Mouse (Mus musculus): ENCODE data around the gene Gm20388.

The Gm20388 gene

GRCm38 (mm10) chr8:120433143-120433542 lies 522.5 kb downstream of the Gm20388 start:
- DNase-seq (ENCODE audit: low spot score in 2 of 2) = no peak

- no peak for DNase-seq (ENCODE audit: low spot score in 2 of 2)
Measured at GRCm38 (mm10) chr8:120433734-120434133, 523.1 kb downstream of the Gm20388 start.

- DNase-seq (ENCODE audit: low spot score in 2 of 2) = no peak
Measured at GRCm38 (mm10) chr8:120435781-120436180, 525.1 kb downstream of the Gm20388 start.

GRCm38 (mm10) chr8:120436491-120437030 lies 525.9 kb downstream of the Gm20388 start:
- no peak for DNase-seq (ENCODE audit: low spot score in 2 of 2)

- DNase-seq (ENCODE audit: low spot score in 2 of 2) = no peak
Measured at GRCm38 (mm10) chr8:120437207-120437606, 526.6 kb downstream of the Gm20388 start.

- DNase-seq (ENCODE audit: low spot score in 2 of 2) = no peak
Measured at GRCm38 (mm10) chr8:120437666-120438395, 527.2 kb downstream of the Gm20388 start.

- no peak for DNase-seq (ENCODE audit: low spot score in 2 of 2)
Measured at GRCm38 (mm10) chr8:120439309-120439708, 528.7 kb downstream of the Gm20388 start.

- DNase-seq (ENCODE audit: low spot score in 2 of 2) = no peak
Measured at GRCm38 (mm10) chr8:120440739-120441138, 530.1 kb downstream of the Gm20388 start.

- DNase-seq (ENCODE audit: low spot score in 2 of 2) = no peak
Measured at GRCm38 (mm10) chr8:120441637-120442036, 531.0 kb downstream of the Gm20388 start.

- no peak for DNase-seq (ENCODE audit: low spot score in 2 of 2)
Measured at GRCm38 (mm10) chr8:120442306-120443003, 531.8 kb downstream of the Gm20388 start.

GRCm38 (mm10) chr8:120445249-120445648 lies 534.6 kb downstream of the Gm20388 start:
- DNase-seq (ENCODE audit: low spot score in 2 of 2) = no peak

GRCm38 (mm10) chr8:120448131-120448530 lies 537.5 kb downstream of the Gm20388 start:
- DNase-seq (ENCODE audit: low spot score in 2 of 2) = no peak

GRCm38 (mm10) chr8:120449139-120449538 lies 538.5 kb downstream of the Gm20388 start:
- no peak for DNase-seq (ENCODE audit: low spot score in 2 of 2)

- no peak for DNase-seq (ENCODE audit: low spot score in 2 of 2)
Measured at GRCm38 (mm10) chr8:120449608-120450031, 539.0 kb downstream of the Gm20388 start.

- DNase-seq (ENCODE audit: low spot score in 2 of 2) = no peak
Measured at GRCm38 (mm10) chr8:120452111-120452510, 541.5 kb downstream of the Gm20388 start.

GRCm38 (mm10) chr8:120454404-120454803 lies 543.8 kb downstream of the Gm20388 start:
- no peak for DNase-seq (ENCODE audit: low spot score in 2 of 2)

- no peak for DNase-seq (ENCODE audit: low spot score in 2 of 2)
Measured at GRCm38 (mm10) chr8:120460375-120460774, 549.7 kb downstream of the Gm20388 start.

- no peak for DNase-seq (ENCODE audit: low spot score in 2 of 2)
Measured at GRCm38 (mm10) chr8:120462119-120462551, 551.5 kb downstream of the Gm20388 start.

- DNase-seq (ENCODE audit: low spot score in 2 of 2) = no peak
Measured at GRCm38 (mm10) chr8:120462611-120463010, 552.0 kb downstream of the Gm20388 start.

- no peak for DNase-seq (ENCODE audit: low spot score in 2 of 2)
Measured at GRCm38 (mm10) chr8:120463918-120464584, 553.4 kb downstream of the Gm20388 start.

GRCm38 (mm10) chr8:120464585-120464937 lies 553.9 kb downstream of the Gm20388 start:
- DNase-seq (ENCODE audit: low spot score in 2 of 2) = no peak

GRCm38 (mm10) chr8:120465710-120466109 lies 555.1 kb downstream of the Gm20388 start:
- peak in 1 of 2 experiments; percentile 72 for DNase-seq (ENCODE audit: low spot score in 2 of 2)
